Mouse (Mus musculus) hematopoietic stem cell, adult 5-6 weeks (primary cell): Measurements from ENCODE around the gene Tbc1d10a. TPM values are rescaled to one million over a fixed set of nuclear protein-coding genes. Genes with fewer than 3 reads are reported as not detected.

Source experiments
- total RNA-seq: library from RNA; stranded (forward); fragments of 172-1452, 232-1000 nt; gene quantifications from 2 replicates; pipeline ENCODE4 v1.2.3, GENCODE M21; 2017

Gene Tbc1d10a
- total RNA-seq, 1 experiment from 2014 or later: 9.6 TPM

Other genes with a start within 250 kb of the Tbc1d10a start
- gene Pes1, start 222.8 kb upstream of the Tbc1d10a start, total RNA-seq: 117 and 128 TPM in 2 replicates
- gene 4930556J24Rik, start 210.0 kb upstream of the Tbc1d10a start, total RNA-seq: not detected in 2 replicates
- gene Gal3st1, start 203.2 kb upstream of the Tbc1d10a start, total RNA-seq: 0.38 and 2.2 TPM in 2 replicates
- not detected in 2 replicates for gene Sec14l4, start 155.3 kb upstream of the Tbc1d10a start, total RNA-seq
- not detected in 2 replicates for gene Sec14l3, start 121.9 kb upstream of the Tbc1d10a start, total RNA-seq
- 5.5 and 15.3 TPM in 2 replicates for gene Mtfp1, start 91.3 kb upstream of the Tbc1d10a start, total RNA-seq
- 3.1 and 5.9 TPM in 2 replicates for gene Sec14l2, start 63.4 kb upstream of the Tbc1d10a start, total RNA-seq
- 13.8 and 28.8 TPM in 2 replicates for gene Rnf215, start 51.6 kb upstream of the Tbc1d10a start, total RNA-seq
- 1.6 and 2.8 TPM in 2 replicates for gene Ccdc157, start 26.5 kb upstream of the Tbc1d10a start, total RNA-seq
- gene Sf3a1, start 26.4 kb upstream of the Tbc1d10a start, total RNA-seq: 34.0 and 48.0 TPM in 2 replicates
- 1.9 TPM in 2 replicates for gene Castor1, start 31.4 kb downstream of the Tbc1d10a start, total RNA-seq
- 20.2 and 22.8 TPM in 2 replicates for gene Osm, start 49.6 kb downstream of the Tbc1d10a start, total RNA-seq
- 19.3 and 22.7 TPM in 2 replicates for gene Lif, start 70.8 kb downstream of the Tbc1d10a start, total RNA-seq